Mouse (Mus musculus): ENCODE results near the gene Gnb1. TPM values are rescaled to one million over a fixed set of nuclear protein-coding genes. Genes with fewer than 3 reads are reported as not detected.

The Gnb1 gene
- polyA plus RNA-seq, 1 experiment = 512 TPM

- WGBS = 55% methylated on average over 3 of the region's 3 CpGs
- no peak overlapping the region for H3K4me3 ChIP-seq (replicated peaks; ENCODE audit: insufficient read depth, low read depth, low read length)
- H3K27ac ChIP-seq (ENCODE audit: insufficient read depth, low read length) = no peak overlapping the region
- no peaks in the 10 kb centered on the region for H3K27me3 ChIP-seq (ENCODE audit: control insufficient read depth, insufficient read depth, low read length)
- TF ChIP-seq CTCF (IDR thresholded peaks at IDR 0.05; ENCODE audit: borderline replicate concordance, insufficient read depth, low read depth, low read length) = no peak
- no peak for TF ChIP-seq POLR2A (IDR thresholded peaks at IDR 0.05; ENCODE audit: borderline replicate concordance, insufficient read depth, low read length)
- no peak for DNase-seq
- 0 out of 2 replicates have a peak, but pooled peaks cover 4% of the 10 kb centered on the region for H3K4me1 ChIP-seq (ENCODE audit: control insufficient read depth, insufficient read depth, low read length)
Observed at GRCm38 (mm10) chr4:155487746-155488145, 3.4 kb upstream of the Gnb1 start.

- Histone ChIP-seq H3K4me1 (ENCODE audit: control insufficient read depth, insufficient read depth, low read length) (0 out of 2 replicates have a peak, but pooled peaks cover 4% of the 10 kb centered on the region), H3K4me3 (replicated peaks; ENCODE audit: insufficient read depth, low read depth, low read length) (no peak overlapping the region), H3K27me3 (ENCODE audit: control insufficient read depth, insufficient read depth, low read length) (no peaks in the 10 kb centered on the region), H3K27ac (ENCODE audit: insufficient read depth, low read length) (no peak overlapping the region)
- DNase-seq = peak in 1 of 2 experiments; percentile 41
- WGBS = 81% methylated on average over 8 of the region's 8 CpGs
- TF ChIP-seq POLR2A (IDR thresholded peaks at IDR 0.05; ENCODE audit: borderline replicate concordance, insufficient read depth, low read length) (no peak), CTCF (IDR thresholded peaks at IDR 0.05; ENCODE audit: borderline replicate concordance, insufficient read depth, low read depth, low read length) (no peak)
Observed at GRCm38 (mm10) chr4:155488232-155489025, 2.7 kb upstream of the Gnb1 start.

GRCm38 (mm10) chr4:155489101-155489970 is 1.8 kb upstream of the Gnb1 start:
- H3K4me3 ChIP-seq (replicated peaks; ENCODE audit: insufficient read depth, low read depth, low read length) = no peak overlapping the region
- H3K27ac ChIP-seq (ENCODE audit: insufficient read depth, low read length) = no peak overlapping the region
- H3K27me3 ChIP-seq (ENCODE audit: control insufficient read depth, insufficient read depth, low read length) = no peaks in the 10 kb centered on the region
- no peak for TF ChIP-seq CTCF (IDR thresholded peaks at IDR 0.05; ENCODE audit: borderline replicate concordance, insufficient read depth, low read depth, low read length)
- H3K4me1 ChIP-seq (ENCODE audit: control insufficient read depth, insufficient read depth, low read length) = 0 out of 2 replicates have a peak, but pooled peaks cover 4% of the 10 kb centered on the region
- WGBS = 84% methylated on average over 9 of the region's 9 CpGs
- DNase-seq = no peak

- 16% methylated on average over 5 of the region's 5 CpGs for WGBS
- H3K4me1 ChIP-seq (ENCODE audit: control insufficient read depth, insufficient read depth, low read length) = 0 out of 2 replicates have a peak, but pooled peaks cover 8% of the 10 kb centered on the region
Observed at GRCm38 (mm10) chr4:155490456-155490855, 705 bp upstream of the Gnb1 start.

GRCm38 (mm10) chr4:155491529-155492130 is 469 bp downstream of the Gnb1 start:
- peak overlapping the region; percentile 79 for H3K27ac ChIP-seq (ENCODE audit: insufficient read depth, low read length)
- peak overlapping the region; percentile 97 for H3K4me3 ChIP-seq (replicated peaks; ENCODE audit: insufficient read depth, low read depth, low read length)
- WGBS = under 1% methylated on average over 54 of the region's 54 CpGs
- DNase-seq = peak in 1 of 2 experiments; percentile 43
- TF ChIP-seq POLR2A (IDR thresholded peaks at IDR 0.05; ENCODE audit: borderline replicate concordance, insufficient read depth, low read length) (no peak), CTCF (IDR thresholded peaks at IDR 0.05; ENCODE audit: borderline replicate concordance, insufficient read depth, low read depth, low read length) (no peak)
- no peaks in the 10 kb centered on the region for H3K27me3 ChIP-seq (ENCODE audit: control insufficient read depth, insufficient read depth, low read length)
- peaks cover 8% of the 10 kb centered on the region; the same call in 1 of the 2 replicates for H3K4me1 ChIP-seq (ENCODE audit: control insufficient read depth, insufficient read depth, low read length)

More at GRCm38 (mm10) chr4:155490456-155490855, 705 bp upstream of the Gnb1 start:
- H3K27ac ChIP-seq (ENCODE audit: insufficient read depth, low read length) = peak overlapping the region; percentile 82
- H3K27me3 ChIP-seq (ENCODE audit: control insufficient read depth, insufficient read depth, low read length) = no peaks in the 10 kb centered on the region
- peak in 1 of 2 experiments; percentile 39 for DNase-seq
- peak overlapping the region; percentile 87 for H3K4me3 ChIP-seq (replicated peaks; ENCODE audit: insufficient read depth, low read depth, low read length)
- TF ChIP-seq CTCF (IDR thresholded peaks at IDR 0.05; ENCODE audit: borderline replicate concordance, insufficient read depth, low read depth, low read length) = no peak
- no peak for TF ChIP-seq POLR2A (IDR thresholded peaks at IDR 0.05; ENCODE audit: borderline replicate concordance, insufficient read depth, low read length)

- no peaks in the 10 kb centered on the region for H3K27me3 ChIP-seq (ENCODE audit: control insufficient read depth, insufficient read depth, low read length)
- TF ChIP-seq CTCF (IDR thresholded peaks at IDR 0.05; ENCODE audit: borderline replicate concordance, insufficient read depth, low read depth, low read length) (no peak), POLR2A (IDR thresholded peaks at IDR 0.05; ENCODE audit: borderline replicate concordance, insufficient read depth, low read length) (no peak)
- peaks cover 8% of the 10 kb centered on the region; the same call in 1 of the 2 replicates for H3K4me1 ChIP-seq (ENCODE audit: control insufficient read depth, insufficient read depth, low read length)
- under 1% methylated on average over 51 of the region's 51 CpGs for WGBS
- peak; percentile 64 to 72 for DNase-seq
- peak overlapping the region; percentile 79 for H3K27ac ChIP-seq (ENCODE audit: insufficient read depth, low read length)
- peak overlapping the region; percentile 97 for H3K4me3 ChIP-seq (replicated peaks; ENCODE audit: insufficient read depth, low read depth, low read length)
Observed at GRCm38 (mm10) chr4:155492131-155492633, 1.0 kb downstream of the Gnb1 start.

GRCm38 (mm10) chr4:155494891-155495290 is 3.7 kb downstream of the Gnb1 start:
- H3K4me3 ChIP-seq (replicated peaks; ENCODE audit: insufficient read depth, low read depth, low read length) = no peak overlapping the region
- DNase-seq = no peak
- peaks cover 8% of the 10 kb centered on the region; the same call in 1 of the 2 replicates for H3K4me1 ChIP-seq (ENCODE audit: control insufficient read depth, insufficient read depth, low read length)
- WGBS = 16% methylated on average over 4 of the region's 4 CpGs
- TF ChIP-seq CTCF (IDR thresholded peaks at IDR 0.05; ENCODE audit: borderline replicate concordance, insufficient read depth, low read depth, low read length) (no peak), POLR2A (IDR thresholded peaks at IDR 0.05; ENCODE audit: borderline replicate concordance, insufficient read depth, low read length) (no peak)
- H3K27ac ChIP-seq (ENCODE audit: insufficient read depth, low read length) = no peak overlapping the region
- no peaks in the 10 kb centered on the region for H3K27me3 ChIP-seq (ENCODE audit: control insufficient read depth, insufficient read depth, low read length)

Measured in cerebellum, adult 2 months (tissue).